In genomic region chr10:95689833-95690232, GRCm38 (mm10) we compare ENCODE assay signal across 23 mouse cellular contexts. TPM values are rescaled to one million over a fixed set of nuclear protein-coding genes. Genes with fewer than 3 reads are reported as not detected.
DNase-seq lines count a peak whose midpoint lies in the region; ATAC-seq lines count a peak whose summit lies in the region.
"Had no signal": no experiment of that assay in that cellular context is flagged by ENCODE, and none has a peak within 500 bp of the region (broad histone marks: within the 10 kb centered on the region; RNA-seq: fewer than 3 reads in every experiment).

No protein-coding gene starts in this region.

- no peak for ATAC-seq in heart, embryonic 12.5 days (ENCODE audit: insufficient number of reproducible peaks, low FRiP score)
- peak; percentile 66 for ATAC-seq in megakaryocyte, adult 5-6 weeks (ENCODE audit: poor library complexity, severe bottlenecking)

- no peak overlapping the region for H3K27ac ChIP-seq in heart, embryonic 12.5 days (ENCODE audit: poor library complexity, severe bottlenecking)
- H3K27ac ChIP-seq: forebrain, embryonic 12.5 days; midbrain, embryonic 10.5 days; neural tube, embryonic 12.5 days had no signal

- H3K9me3 ChIP-seq in heart, embryonic 12.5 days (replicated peaks), result no peaks in the 10 kb centered on the region
- H3K9me3 ChIP-seq: forebrain, embryonic 12.5 days; midbrain, embryonic 10.5 days; neural tube, embryonic 12.5 days had no signal

- no peaks in the 10 kb centered on the region for H3K36me3 ChIP-seq in heart, embryonic 12.5 days
- H3K36me3 ChIP-seq: forebrain, embryonic 12.5 days; midbrain, embryonic 10.5 days; neural tube, embryonic 12.5 days had no signal

- no peak overlapping the region for H3K4me3 ChIP-seq in heart, embryonic 12.5 days
- H3K4me3 ChIP-seq: forebrain, embryonic 12.5 days; midbrain, embryonic 10.5 days; neural tube, embryonic 12.5 days had no signal

- DNase-seq in heart, adult 11 months, result peak; percentile 48
- DNase-seq in A20 (ENCODE audit: low read depth, low spot score), result peak; percentile 16
- DNase-seq in c-Kit-negative CD71-positive TER-119-positive erythroid progenitor cells, embryonic 14.5 days (ENCODE audit: low read depth, low spot score), result peak; percentile 16
- no peak for DNase-seq in gastrocnemius, postnatal 4 days (ENCODE audit: low spot score in 2 of 2)
- no peak for DNase-seq in gastrocnemius, postnatal 25 days
- no peak for DNase-seq in right cerebral cortex, postnatal 10 days (ENCODE audit: low spot score in 2 of 2)
- DNase-seq: cerebellum, adult 11 months; cerebellum, postnatal 36 days; gastrocnemius, postnatal 36 days; kidney, postnatal 36 days; right cerebral cortex, postnatal 14 days; thymus, postnatal 14 days had no signal

- H3K27me3 ChIP-seq in heart, embryonic 12.5 days (replicated peaks), result no peaks in the 10 kb centered on the region
- H3K27me3 ChIP-seq: forebrain, embryonic 12.5 days; neural tube, embryonic 12.5 days had no signal

- no peak overlapping the region for H3K4me2 ChIP-seq in heart, embryonic 12.5 days
- H3K4me2 ChIP-seq: forebrain, embryonic 12.5 days; neural tube, embryonic 12.5 days had no signal

- no peak overlapping the region for H3K9ac ChIP-seq in heart, embryonic 12.5 days
- H3K9ac ChIP-seq: forebrain, embryonic 12.5 days; neural tube, embryonic 12.5 days had no signal

- 85% methylated on average over 1 of the region's 1 CpGs for WGBS in heart, embryonic 12.5 days

- 0 out of 2 replicates have a peak, but pooled peaks cover 5% of the 10 kb centered on the region for H3K4me1 ChIP-seq in heart, embryonic 12.5 days (replicated peaks)

RNA-seq across cellular contexts. Expression of gene Anapc15-ps, which starts 16.6 kb away (rescaled TPM):
- not detected in 2 replicates for polyA plus RNA-seq in heart, embryonic 12.5 days (2016; fragmentation: Nextera tagmentation; extraction: Ambion mirVana)
- total RNA-seq in megakaryocyte, adult 5-6 weeks (2015), result 0.52 TPM in 1 of 2 replicates, not detected in the other
- total RNA-seq in megakaryocyte, adult 5-6 weeks (2017), result not detected in 2 replicates
- not detected for total RNA-seq in gastrocnemius, postnatal 4 days (2021)
- total RNA-seq in gastrocnemius, postnatal 25 days (2021), result not detected
- total RNA-seq: gastrocnemius, postnatal 36 days; hematopoietic stem cell, adult 5-6 weeks; layer of hippocampus, postnatal 14 days; left cerebral cortex, postnatal 25 days; liver, adult 2 months; monocyte, adult 5-6 weeks had no signal
- polyA plus RNA-seq: forebrain, embryonic 12.5 days; heart, embryonic 14.5 days; liver, adult 2 months; midbrain, embryonic 10.5 days; neural tube, embryonic 12.5 days had no signal

Comparison
In these comparisons a context has a peak if more than half of its experiments do, and no peak if none do; other contexts are left out.
1. DNase-seq: peak in heart, adult 11 months (single experiment), A20 (single experiment) and c-Kit-negative CD71-positive TER-119-positive erythroid progenitor cells, embryonic 14.5 days (single experiment); none in gastrocnemius, postnatal 4 days (0 of 2), gastrocnemius, postnatal 25 days (single experiment) and right cerebral cortex, postnatal 10 days (0 of 2).